Mouse (Mus musculus) layer of hippocampus, postnatal 36 days (tissue): ENCODE results near the gene Axin2. TPM values are rescaled to one million over a fixed set of nuclear protein-coding genes. Genes with fewer than 3 reads are reported as not detected.

Source experiments
- DNase-seq, 2 experiments: peaks; one replicate each; pipeline ENCODE4 v3.0.0; 2022
- total RNA-seq, 2 experiments: library from RNA; stranded (reverse); gene quantifications; 2 replicates each; pipeline ENCODE4 v1.2.3; 2021

Gene Axin2
- total RNA-seq, 2 experiments from 2014 or later: 26.8 to 29.1 TPM

GRCm38 (mm10) chr11:108906590-108907254 is 13.4 kb upstream of the Axin2 start:
- no peak for DNase-seq

GRCm38 (mm10) chr11:108909396-108910195 is 10.6 kb upstream of the Axin2 start:
- DNase-seq: no peak

GRCm38 (mm10) chr11:108910328-108910886 is 9.7 kb upstream of the Axin2 start:
- DNase-seq: no peak

GRCm38 (mm10) chr11:108910903-108911302 is 9.2 kb upstream of the Axin2 start:
- no peak for DNase-seq

GRCm38 (mm10) chr11:108912174-108912573 is 8.0 kb upstream of the Axin2 start:
- no peak for DNase-seq

- DNase-seq: peak in 1 of 2 experiments; percentile 36
These were observed 2.5 kb upstream of the Axin2 start for GRCm38 (mm10) chr11:108917422-108918324.

GRCm38 (mm10) chr11:108920636-108921505 is 722 bp downstream of the Axin2 start:
- peak; percentile 79 to 80 for DNase-seq

GRCm38 (mm10) chr11:108921506-108922455 is 1.6 kb downstream of the Axin2 start:
- DNase-seq: no peak

- no peak for DNase-seq
These were observed 2.5 kb downstream of the Axin2 start for GRCm38 (mm10) chr11:108922511-108923187.

- no peak for DNase-seq
These were observed 3.0 kb downstream of the Axin2 start for GRCm38 (mm10) chr11:108923188-108923575.

- no peak for DNase-seq
These were observed 3.6 kb downstream of the Axin2 start for GRCm38 (mm10) chr11:108923781-108924180.

- DNase-seq: no peak
These were observed 4.2 kb downstream of the Axin2 start for GRCm38 (mm10) chr11:108924346-108924745.

GRCm38 (mm10) chr11:108925202-108925601 is 5.1 kb downstream of the Axin2 start:
- peak; percentile 85 for DNase-seq

GRCm38 (mm10) chr11:108925826-108926225 is 5.7 kb downstream of the Axin2 start:
- no peak for DNase-seq

- DNase-seq: no peak
These were observed 6.4 kb downstream of the Axin2 start for GRCm38 (mm10) chr11:108926345-108927092.

GRCm38 (mm10) chr11:108927093-108927444 is 6.9 kb downstream of the Axin2 start:
- no peak for DNase-seq

- no peak for DNase-seq
These were observed 7.9 kb downstream of the Axin2 start for GRCm38 (mm10) chr11:108928096-108928495.

GRCm38 (mm10) chr11:108928752-108929151 is 8.6 kb downstream of the Axin2 start:
- no peak for DNase-seq

- no peak for DNase-seq
These were observed 9.0 kb downstream of the Axin2 start for GRCm38 (mm10) chr11:108929176-108929575.
